Mouse (Mus musculus) c-Kit-positive CD71-positive TER-119-positive erythroid progenitor cells, embryonic 14.5 days (primary cell): ENCODE data around the gene Als2cr12.
A peak's percentile ranks its signal among the peaks of the same experiment; 100 is the strongest.
"Not testable (repeated sequence)": the region's sequence is repeated elsewhere in the genome, so short reads cannot be mapped to it uniquely, and the experiment has no call there.

ENCODE experiments used
- DNase-seq: peaks from one replicate; pipeline ENCODE4 v3.0.0-alpha.2; 2013; ENCODE audit warnings: low spot score

The Als2cr12 gene

GRCm38 (mm10) chr1:58719356-58719945, 23.7 kb upstream of the Als2cr12 start:
- no peak for DNase-seq

- DNase-seq: no peak
These were observed 21.9 kb upstream of the Als2cr12 start for GRCm38 (mm10) chr1:58717589-58718270.

- no peak for DNase-seq
These were observed 21.1 kb upstream of the Als2cr12 start for GRCm38 (mm10) chr1:58716883-58717220.

GRCm38 (mm10) chr1:58716162-58716882, 20.5 kb upstream of the Als2cr12 start:
- DNase-seq: no peak

- no peak for DNase-seq
These were observed 19.7 kb upstream of the Als2cr12 start for GRCm38 (mm10) chr1:58715536-58715935.

- no peak for DNase-seq
These were observed 18.6 kb upstream of the Als2cr12 start for GRCm38 (mm10) chr1:58714361-58714760.

GRCm38 (mm10) chr1:58713893-58714231, 18.1 kb upstream of the Als2cr12 start:
- DNase-seq: no peak

GRCm38 (mm10) chr1:58713081-58713892, 17.5 kb upstream of the Als2cr12 start:
- peak; percentile 53 for DNase-seq

GRCm38 (mm10) chr1:58712076-58713061, 16.6 kb upstream of the Als2cr12 start:
- peak; percentile 81 for DNase-seq

- peak; percentile 59 for DNase-seq
These were observed 15.7 kb upstream of the Als2cr12 start, which contains the start of gene Cflar for GRCm38 (mm10) chr1:58711365-58712016. Cflar (plus strand) TSS chr1:58711508.

GRCm38 (mm10) chr1:58710711-58711364, 15.0 kb upstream of the Als2cr12 start:
- DNase-seq: peak; percentile 54

GRCm38 (mm10) chr1:58710043-58710442, 14.3 kb upstream of the Als2cr12 start:
- not testable (repeated sequence) for DNase-seq

- not testable (repeated sequence) for DNase-seq
These were observed 4.9 kb upstream of the Als2cr12 start for GRCm38 (mm10) chr1:58700580-58701162.

- no peak for DNase-seq
These were observed 4.2 kb upstream of the Als2cr12 start for GRCm38 (mm10) chr1:58699988-58700387.

- no peak for DNase-seq
These were observed 3.0 kb upstream of the Als2cr12 start for GRCm38 (mm10) chr1:58698781-58699180.

- not testable (repeated sequence) for DNase-seq
These were observed 1.8 kb upstream of the Als2cr12 start for GRCm38 (mm10) chr1:58697607-58698006.

GRCm38 (mm10) chr1:58693696-58694095, 2.1 kb downstream of the Als2cr12 start:
- no peak for DNase-seq

GRCm38 (mm10) chr1:58691718-58692117, 4.1 kb downstream of the Als2cr12 start:
- DNase-seq: not testable (repeated sequence)

GRCm38 (mm10) chr1:58690834-58691488, 4.8 kb downstream of the Als2cr12 start:
- DNase-seq: not testable (repeated sequence)
